Mouse (Mus musculus) heart, adult 2 months (tissue): ENCODE results near the gene Mrpl1. TPM values are rescaled to one million over a fixed set of nuclear protein-coding genes. Genes with fewer than 3 reads are reported as not detected.

Source experiments
- DNase-seq, 2 experiments: peaks; one replicate each; pipeline ENCODE4 v3.0.0; 2021
- H3K27ac ChIP-seq: fragments of 200-600 bp; 2 replicates; pipeline ENCODE4 v1.8.1; 2022
- H3K27me3 ChIP-seq: fragments of 200-500 bp; 2 replicates; pipeline ENCODE4 v1.6.1; 2012; ENCODE audit warnings: mild to moderate bottlenecking, low read length, inconsistent platforms, mixed read lengths; ENCODE audit not compliant: control insufficient read depth, insufficient read depth
- H3K36me3 ChIP-seq: fragments of 200-500 bp; 2 replicates; pipeline ENCODE4 v1.6.1; 2012; ENCODE audit warnings: low read length, inconsistent platforms; ENCODE audit not compliant: control insufficient read depth, insufficient read depth
- H3K4me1 ChIP-seq: fragments of 200-500 bp; 2 replicates; pipeline ENCODE4 v1.6.1; 2011; ENCODE audit warnings: low read length; ENCODE audit not compliant: control insufficient read depth, insufficient read depth
- H3K4me3 ChIP-seq: fragments of 200-600 bp; 2 replicates; pipeline ENCODE4 v1.8.1; 2022
- H3K79me2 ChIP-seq: fragments of 200-500 bp; replicated peaks from 2 replicates; pipeline ENCODE4 v1.6.1; 2012; ENCODE audit warnings: mild to moderate bottlenecking, inconsistent platforms, low read length, moderate library complexity, mixed read lengths; ENCODE audit not compliant: control insufficient read depth, insufficient read depth
- H3K9ac ChIP-seq: fragments of 200-500 bp; 2 replicates; pipeline ENCODE4 v1.6.1; 2012; ENCODE audit warnings: low read depth, mild to moderate bottlenecking, control low read depth, inconsistent platforms, low read length, mixed read lengths
- CTCF ChIP-seq: fragments of 200-600 bp; IDR thresholded peaks from 2 replicates; pipeline ENCODE4 v1.8.1; 2022; ENCODE audit warnings: antibody characterized with exemption, mild to moderate bottlenecking, moderate library complexity
- EP300 ChIP-seq: fragments of 200-500 bp; IDR thresholded peaks from 2 replicates; pipeline ENCODE4 v1.6.1; 2011; ENCODE audit warnings: low read depth, low read length, control low read depth; ENCODE audit not compliant: insufficient read depth
- POLR2A ChIP-seq: fragments of 200-500 bp; IDR thresholded peaks from 2 replicates; pipeline ENCODE4 v1.6.1; 2011; ENCODE audit warnings: mild to moderate bottlenecking, low read depth, low read length, control low read depth; ENCODE audit not compliant: insufficient read depth
- WGBS: fragments of 180-500 bp; shearing (Covaris S2); methylation state at CpG from one replicate; pipeline ENCODE4 v1.1.7; 2018; 5-methylcytosine and 5-hydroxymethylcytosine counted together
- intact Hi-C: fragments of 180-260 bp; cut with DNase I; formaldehyde crosslinking; loops from one replicate; pipeline ENCODE4 v1.15.1; 2025
- polyA plus RNA-seq: library from polyadenylated mRNA; depleted of rRNA; stranded (reverse); fragments of >200 nt; gene quantifications from 2 replicates; pipeline ENCODE4 v1.2.3, GENCODE M21; 2012; rRNA removed
- total RNA-seq, 2 experiments: library from RNA; stranded (reverse); gene quantifications; 2 replicates each; pipeline ENCODE4 v1.2.3; 2021

Gene Mrpl1
- total and polyA plus RNA-seq, 3 experiments: 4.8 to 27.4 (median 25.8) TPM

GRCm38 (mm10) chr5:96306826-96307225 is 97.5 kb downstream of the Mrpl1 start:
- no peak overlapping the region for H3K4me3 ChIP-seq
- H3K4me1 ChIP-seq: no peaks in the 10 kb centered on the region
- no peak for DNase-seq
- H3K36me3 ChIP-seq: no peaks in the 10 kb centered on the region
- WGBS: 66% methylated on average over 5 of the region's 5 CpGs
- no peaks in the 10 kb centered on the region for H3K79me2 ChIP-seq
- TF ChIP-seq POLR2A: no peak
- H3K27ac ChIP-seq: no peak overlapping the region
- intact Hi-C loops: no loop called here
- no peaks in the 10 kb centered on the region for H3K27me3 ChIP-seq
- H3K9ac ChIP-seq: no peak overlapping the region

DNA sequence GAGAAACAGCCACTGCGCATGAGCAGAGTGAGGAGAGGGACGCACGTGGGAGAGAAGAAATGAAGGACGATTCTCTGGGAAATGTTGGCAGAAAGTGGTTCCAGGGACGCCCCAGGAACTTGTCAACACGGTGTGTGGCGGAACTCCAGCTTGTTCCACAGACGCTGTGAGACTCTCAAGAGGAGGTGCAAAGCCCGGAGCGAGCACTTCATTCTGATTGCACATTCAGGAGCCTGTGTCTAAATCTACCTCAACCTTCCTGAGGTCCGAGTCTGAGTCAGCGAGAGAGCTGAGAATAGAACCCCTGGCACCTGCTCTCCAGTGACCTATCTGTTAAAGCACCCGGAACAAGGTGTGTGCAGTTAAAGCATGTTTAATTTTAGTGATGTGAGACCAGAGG is 98.8 kb downstream of the Mrpl1 start:
- Histone ChIP-seq H3K79me2 (no peaks in the 10 kb centered on the region), H3K27ac (no peak overlapping the region), H3K9ac (no peak overlapping the region), H3K36me3 (no peaks in the 10 kb centered on the region), H3K4me1 (no peaks in the 10 kb centered on the region), H3K27me3 (no peaks in the 10 kb centered on the region), H3K4me3 (no peak overlapping the region)
- DNase-seq: no peak
- intact Hi-C loops: no loop called here
- WGBS: 57% methylated on average over 13 of the region's 13 CpGs
- TF ChIP-seq CTCF (no peak), EP300 (no peak), POLR2A (no peak)

- Histone ChIP-seq H3K4me3 (no peak overlapping the region), H3K4me1 (no peaks in the 10 kb centered on the region), H3K27me3 (no peaks in the 10 kb centered on the region), H3K36me3 (no peaks in the 10 kb centered on the region), H3K27ac (no peak overlapping the region), H3K9ac (no peak overlapping the region), H3K79me2 (no peaks in the 10 kb centered on the region)
- TF ChIP-seq EP300: no peak
- no peak for TF ChIP-seq POLR2A
- no peak for TF ChIP-seq CTCF
- no peak for DNase-seq
- intact Hi-C loops: no loop called here
- 80% methylated on average over 5 of the region's 5 CpGs for WGBS
Measured at GRCm38 (mm10) chr5:96308645-96309044, 99.4 kb downstream of the Mrpl1 start.

DNA sequence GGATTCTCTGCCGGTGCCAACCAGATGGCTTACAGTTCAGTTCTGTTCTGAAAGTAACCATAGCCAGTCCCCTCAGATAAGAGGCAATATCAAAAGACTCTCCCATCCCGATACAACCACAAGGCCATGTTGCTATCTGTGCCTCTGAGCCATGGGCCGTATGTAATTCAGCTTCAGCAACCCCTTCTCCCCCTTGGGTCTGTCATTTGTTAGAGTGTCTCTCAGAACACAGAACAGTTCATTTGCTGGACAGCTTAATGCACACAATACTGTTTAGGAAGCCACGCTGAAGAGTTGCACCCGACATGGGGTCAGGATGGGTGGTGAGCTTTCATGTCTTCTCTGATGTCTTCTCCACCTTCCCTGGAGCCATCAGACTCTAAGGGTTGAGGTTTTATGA is 100.3 kb downstream of the Mrpl1 start:
- Histone ChIP-seq H3K9ac (no peak overlapping the region), H3K27me3 (no peaks in the 10 kb centered on the region), H3K4me3 (no peak overlapping the region), H3K4me1 (no peaks in the 10 kb centered on the region), H3K36me3 (no peaks in the 10 kb centered on the region), H3K27ac (no peak overlapping the region), H3K79me2 (no peaks in the 10 kb centered on the region)
- no peak for DNase-seq
- no peak for TF ChIP-seq POLR2A
- intact Hi-C loops: no loop called here
- 89% methylated on average over 5 of the region's 5 CpGs for WGBS

GRCm38 (mm10) chr5:96311677-96312076 is 102.4 kb downstream of the Mrpl1 start:
- Histone ChIP-seq H3K27ac (no peak overlapping the region), H3K36me3 (no peaks in the 10 kb centered on the region), H3K27me3 (no peaks in the 10 kb centered on the region), H3K4me1 (no peaks in the 10 kb centered on the region), H3K4me3 (no peak overlapping the region), H3K9ac (no peak overlapping the region), H3K79me2 (no peaks in the 10 kb centered on the region)
- TF ChIP-seq EP300: no peak
- TF ChIP-seq CTCF: no peak
- no peak for TF ChIP-seq POLR2A
- intact Hi-C loops: no loop called here
- DNase-seq: no peak
- 63% methylated on average over 8 of the region's 8 CpGs for WGBS

Other genes with a start within 250 kb of the Mrpl1 start
- gene Cnot6l, start 45.3 kb upstream of the Mrpl1 start, total RNA-seq: 10 to 100 TPM; 49.6 to 54.3 TPM
- 6.8 and 12.8 TPM in 2 replicates for gene Cnot6l, start 45.3 kb upstream of the Mrpl1 start, polyA plus RNA-seq
- gene Fras1, start 164.5 kb downstream of the Mrpl1 start, total RNA-seq: 1 to 10 TPM; 1.3 to 1.6 TPM
- 1.00 and 1.2 TPM in 2 replicates for gene Fras1, start 164.5 kb downstream of the Mrpl1 start, polyA plus RNA-seq